Mouse (Mus musculus) heart, adult 2 months (tissue): ENCODE data around the gene Syce1.

Experiments
- CTCF ChIP-seq: fragments of 200-600 bp; IDR thresholded peaks from 2 replicates; pipeline ENCODE4 v1.8.1; 2022; ENCODE audit warnings: antibody characterized with exemption, mild to moderate bottlenecking, moderate library complexity
- EP300 ChIP-seq: fragments of 200-500 bp; IDR thresholded peaks from 2 replicates; pipeline ENCODE4 v1.6.1; 2011; ENCODE audit warnings: low read depth, low read length, control low read depth; ENCODE audit not compliant: insufficient read depth
- POLR2A ChIP-seq: fragments of 200-500 bp; IDR thresholded peaks from 2 replicates; pipeline ENCODE4 v1.6.1; 2011; ENCODE audit warnings: mild to moderate bottlenecking, low read depth, low read length, control low read depth; ENCODE audit not compliant: insufficient read depth

DNA sequence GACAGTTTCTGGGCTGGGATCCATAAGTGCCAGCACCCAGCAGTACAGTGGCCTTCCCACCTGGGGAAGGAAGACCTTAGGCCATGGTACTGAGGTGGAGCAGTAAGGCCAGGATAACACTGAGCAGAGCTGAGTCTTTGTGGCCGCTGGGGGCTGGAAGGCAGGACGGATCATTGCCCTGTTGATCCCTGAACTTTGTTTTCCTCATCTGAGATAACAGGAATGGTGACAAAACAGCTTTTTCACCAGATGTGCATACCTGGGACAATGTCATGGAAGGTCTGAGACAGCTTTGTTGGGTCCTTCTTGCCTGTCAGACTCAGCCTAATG lies 48.1 kb upstream of the Syce1 start:
- TF ChIP-seq EP300: no peak
- no peak for TF ChIP-seq CTCF
- TF ChIP-seq POLR2A: no peak
